Mouse (Mus musculus) mouse embryonic stem cell (cell line): ENCODE measurements around the gene Tesk1.

Experiments used
- in situ Hi-C, 2 experiments: fragments of 300-500 bp; cut with MboI; formaldehyde crosslinking; loops; 1 replicate in 1 of 2; 3 replicates in 1 of 2; pipeline ENCODE4 v1.14.3; 2019 to 2020; ENCODE audit warnings: low sequenced_read_pairs in 2 of 2, low pct_unique_long_range_greater_than_20kb in 1 of 2, mixed read lengths in 1 of 2; ENCODE audit not compliant: unreplicated experiment in 1 of 2

The Tesk1 gene

GRCm38 (mm10) chr4:43442456-43443361 is 970 bp downstream of the Tesk1 start:
- in situ Hi-C loops = loop anchor here (5.0 kb wide), 2 partner anchors 35 to 40 kb away; partner anchors contain the start of gene Sit1 (in 1 of the 2)

- in situ Hi-C loops = loop anchor here (5.0 kb wide), 2 partner anchors 34 to 39 kb away; partner anchors contain the start of gene Sit1 (in 1 of the 2)
Observed at GRCm38 (mm10) chr4:43443511-43443910, 1.8 kb downstream of the Tesk1 start.

GRCm38 (mm10) chr4:43447251-43447650 is 5.5 kb downstream of the Tesk1 start:
- in situ Hi-C loops = no loop called here

DNA sequence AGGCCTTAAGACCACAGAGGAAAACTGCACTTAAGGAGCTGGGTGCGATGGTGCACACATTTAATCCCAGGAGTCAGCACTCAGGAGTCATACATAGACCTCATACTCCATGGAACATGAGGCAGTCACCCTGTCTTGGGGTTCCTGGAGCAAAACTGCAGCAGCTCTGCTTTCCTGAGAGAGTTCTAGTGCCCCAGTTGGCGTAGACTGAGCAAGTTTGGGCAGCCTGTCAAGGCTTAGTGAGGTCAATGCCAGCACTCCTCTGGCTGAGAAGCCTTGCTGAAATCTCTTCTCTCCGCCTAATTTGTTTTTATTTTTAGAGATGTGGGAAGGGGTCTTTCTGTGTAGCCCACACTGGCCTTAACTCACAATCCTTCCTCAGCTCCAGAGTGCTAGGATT is 6.8 kb downstream of the Tesk1 start:
- in situ Hi-C loops = no loop called here

- in situ Hi-C loops = no loop called here
Observed at GRCm38 (mm10) chr4:43452315-43452714, 10.6 kb downstream of the Tesk1 start.

GRCm38 (mm10) chr4:43453413-43453812 is 11.7 kb downstream of the Tesk1 start:
- in situ Hi-C loops = no loop called here

- in situ Hi-C loops = no loop called here
Observed at GRCm38 (mm10) chr4:43454041-43454836, 12.5 kb downstream of the Tesk1 start, which contains the start of gene Cd72. TSS of gene Cd72 (minus strand) at chr4:43454628.

DNA sequence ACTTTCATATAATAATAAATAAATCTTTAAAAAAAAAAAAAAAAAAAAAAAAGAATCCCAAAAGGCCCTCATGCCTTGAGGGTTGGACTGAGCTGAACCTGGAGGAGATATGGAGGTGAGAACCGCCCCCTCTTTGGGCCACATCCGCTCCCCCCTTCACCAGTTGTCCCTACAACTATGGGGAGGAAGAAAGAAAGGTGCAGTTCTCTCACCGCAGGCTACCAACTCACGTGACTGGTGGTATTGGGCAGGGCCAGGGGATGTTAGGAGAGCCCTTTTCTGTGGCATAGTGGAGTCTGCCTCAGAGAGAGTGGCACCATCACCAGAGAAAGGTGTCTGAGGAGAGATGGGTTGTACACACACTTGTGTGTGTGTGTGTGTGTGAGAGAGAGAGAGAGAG is 14.7 kb downstream of the Tesk1 start:
- in situ Hi-C loops = no loop called here

DNA sequence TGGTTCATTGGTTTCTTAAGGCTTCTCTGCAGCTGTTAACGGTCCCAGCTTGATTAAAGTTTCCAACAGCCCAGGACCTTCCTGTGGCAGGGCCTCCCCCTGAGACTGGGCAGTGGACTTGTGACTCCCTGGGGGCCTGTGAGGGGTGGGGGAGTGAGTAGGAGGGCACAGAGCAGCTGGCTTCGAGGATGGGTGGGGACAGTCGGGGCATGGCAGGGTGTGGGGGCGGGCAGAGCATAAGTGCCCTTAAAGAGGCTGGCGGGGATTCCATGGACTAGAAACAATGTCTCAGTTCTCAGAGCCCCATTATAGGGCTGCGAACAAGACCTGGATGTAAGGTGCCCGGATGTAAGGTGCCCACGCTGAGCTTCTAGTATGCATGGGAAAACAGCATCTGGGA is 15.4 kb downstream of the Tesk1 start:
- in situ Hi-C loops = no loop called here

DNA sequence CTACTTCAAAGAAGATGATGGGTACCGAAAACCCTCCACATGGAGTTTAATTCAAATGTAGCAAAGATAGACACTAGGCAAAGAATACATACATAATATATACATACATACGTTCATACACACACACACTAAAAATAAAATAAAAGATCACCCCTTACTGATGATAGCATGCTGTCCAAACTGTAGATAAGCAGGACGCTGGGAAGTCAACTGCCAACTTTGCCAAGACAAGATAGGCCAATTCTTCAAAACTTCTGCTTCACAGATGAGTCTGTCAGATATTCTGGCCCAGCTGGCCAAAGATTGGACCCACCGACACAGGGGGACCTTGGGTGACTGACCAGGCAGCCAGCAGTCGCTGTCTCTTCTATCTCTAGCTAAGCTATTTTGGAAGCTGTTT is 21.4 kb downstream of the Tesk1 start:
- in situ Hi-C loops = no loop called here

GRCm38 (mm10) chr4:43465935-43466334 is 24.2 kb downstream of the Tesk1 start:
- in situ Hi-C loops = no loop called here

GRCm38 (mm10) chr4:43466872-43467271 is 25.1 kb downstream of the Tesk1 start:
- in situ Hi-C loops = no loop called here

DNA sequence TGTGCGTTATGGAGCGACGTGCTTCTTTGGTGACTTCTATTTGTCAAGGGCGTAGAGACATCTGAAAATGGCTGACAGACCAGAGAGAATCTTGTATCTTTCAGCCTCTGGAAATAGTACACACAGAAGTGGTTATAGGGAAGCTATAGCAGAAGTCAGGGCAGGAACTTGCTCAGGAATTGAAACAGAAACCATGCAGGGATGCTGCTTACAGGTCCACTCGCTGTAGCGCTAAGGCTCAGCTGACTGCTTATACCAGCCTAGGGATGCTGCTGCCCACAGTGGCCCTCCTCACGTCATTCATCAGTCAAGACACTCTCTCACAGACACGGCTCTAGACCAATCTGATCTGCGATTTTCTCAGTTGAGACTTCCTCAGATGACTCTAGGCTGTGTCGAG is 28.6 kb downstream of the Tesk1 start:
- in situ Hi-C loops = no loop called here

GRCm38 (mm10) chr4:43473636-43474035 is 31.9 kb downstream of the Tesk1 start:
- in situ Hi-C loops = no loop called here

DNA sequence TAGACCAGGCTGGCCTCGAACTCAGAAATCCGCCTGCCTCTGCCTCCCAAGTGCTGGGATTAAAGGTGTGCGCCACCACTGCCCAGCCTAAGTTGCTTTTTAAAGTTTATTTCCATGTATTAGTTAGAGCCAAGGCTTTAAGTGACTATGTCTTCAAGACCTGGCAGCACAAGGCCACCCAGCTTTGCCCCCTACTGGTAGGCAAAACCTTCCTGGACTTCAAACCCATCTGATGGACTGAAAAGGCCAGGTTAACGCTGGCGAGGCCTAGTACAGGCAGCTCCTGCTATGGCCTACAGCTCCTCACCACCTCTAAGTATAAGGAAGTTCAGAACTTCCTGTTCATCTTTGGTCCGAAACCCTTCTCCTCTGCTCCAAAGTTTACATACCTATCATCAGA is 34.9 kb downstream of the Tesk1 start:
- in situ Hi-C loops = loop anchor here in 1 of 2 experiments (5.0 kb wide), 1 partner anchor 34 kb away; the partner anchor contains the start of gene Tesk1

GRCm38 (mm10) chr4:43477857-43478533 is 36.3 kb downstream of the Tesk1 start:
- in situ Hi-C loops = loop anchor here in 1 of 2 experiments (5.0 kb wide), 1 partner anchor 36 kb away; the partner anchor contains the start of gene Tesk1

GRCm38 (mm10) chr4:43478534-43478858 is 36.8 kb downstream of the Tesk1 start:
- in situ Hi-C loops = loop anchor here in 1 of 2 experiments (5.0 kb wide), 1 partner anchor 36 kb away; the partner anchor contains the start of gene Tesk1
